Mouse (Mus musculus) liver, adult 2 months (tissue): ENCODE measurements around the gene Cmtm7.

Source experiments
- CTCF ChIP-seq: fragments of 200-500 bp; IDR thresholded peaks from 2 replicates; pipeline ENCODE4 v1.5.1; 2011; ENCODE audit warnings: low read depth, low read length, control low read depth
- POLR2A ChIP-seq: fragments of 200-500 bp; IDR thresholded peaks from 2 replicates; pipeline ENCODE4 v1.6.1; 2011; ENCODE audit warnings: low read length, control low read depth; ENCODE audit not compliant: insufficient read depth; ENCODE audit errors: extremely low read depth

GRCm38 (mm10) chr9:114801301-114801700, 19.6 kb upstream of the Cmtm7 start:
- TF ChIP-seq CTCF = no peak
- no peak for TF ChIP-seq POLR2A
